Mouse (Mus musculus) left cerebral cortex, postnatal 14 days (tissue): ENCODE data around the gene Klhl20. TPM values are rescaled to one million over a fixed set of nuclear protein-coding genes. Genes with fewer than 3 reads are reported as not detected.

Source experiments
- DNase-seq, 2 experiments: peaks; one replicate each; pipeline ENCODE4 v3.0.0; 2021 to 2022; ENCODE audit warnings: low spot score in 2 of 2, mixed read lengths in 1 of 2
- intact Hi-C: fragments of 180-260 bp; cut with DNase I; formaldehyde crosslinking; loops from one replicate; pipeline ENCODE4 v1.15.1; 2025
- total RNA-seq, 2 experiments: library from RNA; stranded (reverse); gene quantifications; 2 replicates each; pipeline ENCODE4 v1.2.3; 2021

The Klhl20 gene
- total RNA-seq, 2 experiments from 2014 or later: 17.6 to 18.1 TPM

DNA sequence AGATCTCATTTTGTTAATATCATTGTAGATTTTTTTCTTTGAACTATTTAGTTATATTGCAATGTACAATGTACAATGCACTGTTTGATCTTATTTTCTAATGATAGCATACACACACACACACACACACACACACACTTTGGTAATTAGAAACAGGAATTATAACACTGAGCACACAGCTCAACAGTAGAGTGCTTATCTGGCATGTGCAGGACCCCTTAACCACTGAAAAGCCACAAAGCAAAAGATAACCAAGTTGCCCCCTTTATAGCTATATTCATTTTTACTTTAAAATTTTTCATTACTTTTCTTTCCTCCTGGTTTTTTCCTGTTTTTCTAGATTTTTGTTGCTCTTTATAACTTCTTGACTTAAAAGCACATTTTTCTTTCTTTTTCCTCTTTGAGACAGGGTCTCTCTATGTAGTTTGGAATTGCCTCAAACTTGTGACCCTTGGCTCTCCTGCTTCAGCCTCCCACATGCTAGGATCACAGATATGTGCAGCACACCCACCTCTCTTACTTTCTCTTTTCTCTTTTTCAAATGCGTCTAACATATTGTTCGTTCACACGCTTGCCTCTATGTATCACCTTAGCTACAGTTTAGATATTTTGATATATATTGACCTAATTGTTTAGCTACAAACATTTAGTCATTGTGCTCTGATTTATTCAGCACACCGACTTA is 31.4 kb downstream of the Klhl20 start:
- no peak for DNase-seq
- intact Hi-C loops: no loop called here

DNA sequence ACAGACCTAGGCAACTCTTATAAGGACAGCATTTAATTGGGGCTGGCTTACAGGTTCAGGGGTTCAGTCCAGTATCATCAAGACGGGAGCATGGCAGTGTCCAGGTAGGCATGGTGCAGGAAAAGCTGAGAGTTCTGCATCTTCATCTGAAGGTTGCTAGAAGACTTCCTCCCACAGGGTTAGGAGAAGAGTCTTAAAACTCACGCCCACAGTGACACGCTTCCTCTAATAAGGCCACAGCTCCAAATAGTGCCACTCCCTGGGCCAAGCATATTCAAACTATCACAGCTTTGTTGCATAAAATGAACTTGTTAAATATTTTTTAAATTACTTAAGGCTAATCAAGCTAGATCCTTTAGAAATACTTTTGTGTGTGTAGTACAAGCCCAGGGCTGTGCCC is 54.1 kb downstream of the Klhl20 start:
- DNase-seq: no peak
- intact Hi-C loops: no loop called here

DNA sequence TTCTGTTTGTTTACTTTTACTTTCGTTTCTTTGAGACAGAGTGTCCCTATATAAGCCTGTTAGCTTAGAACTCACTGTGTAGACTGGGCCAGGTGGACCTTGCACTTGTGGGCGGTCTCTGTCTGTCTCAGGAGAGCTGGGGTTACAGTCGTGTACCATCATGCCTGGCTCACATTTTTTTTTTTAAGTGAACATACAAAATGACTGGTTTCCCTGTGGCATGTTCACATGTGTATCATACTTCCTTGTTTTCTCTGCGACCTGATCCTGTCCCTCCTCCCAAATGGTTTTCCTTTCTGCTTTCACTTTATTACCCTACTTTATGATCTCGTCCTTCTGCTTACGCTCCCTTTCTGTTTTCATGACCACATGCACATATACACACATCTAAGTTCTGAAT is 55.1 kb downstream of the Klhl20 start:
- DNase-seq: no peak
- intact Hi-C loops: no loop called here

DNA sequence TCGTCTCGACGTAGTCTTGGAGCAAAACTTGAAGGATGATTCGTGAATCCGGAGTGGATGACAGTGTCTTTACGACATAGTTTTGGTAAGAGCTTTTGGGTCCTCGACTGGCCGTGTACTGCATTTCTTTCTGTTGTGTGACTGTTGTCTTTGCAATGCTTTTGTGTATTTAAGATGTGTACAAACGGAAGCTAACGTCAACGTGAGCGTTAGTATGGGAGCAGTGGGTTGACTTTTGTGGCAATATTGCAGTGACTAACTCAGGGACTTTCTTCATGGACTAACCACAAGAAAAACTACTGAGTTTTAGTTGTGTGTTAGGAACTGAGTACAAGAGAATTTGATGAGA is 60.1 kb downstream of the Klhl20 start:
- intact Hi-C loops: loop anchor here (5.0 kb wide), 1 partner anchor 34 kb away; no protein-coding TSS in a partner anchor
- DNase-seq: no peak

DNA sequence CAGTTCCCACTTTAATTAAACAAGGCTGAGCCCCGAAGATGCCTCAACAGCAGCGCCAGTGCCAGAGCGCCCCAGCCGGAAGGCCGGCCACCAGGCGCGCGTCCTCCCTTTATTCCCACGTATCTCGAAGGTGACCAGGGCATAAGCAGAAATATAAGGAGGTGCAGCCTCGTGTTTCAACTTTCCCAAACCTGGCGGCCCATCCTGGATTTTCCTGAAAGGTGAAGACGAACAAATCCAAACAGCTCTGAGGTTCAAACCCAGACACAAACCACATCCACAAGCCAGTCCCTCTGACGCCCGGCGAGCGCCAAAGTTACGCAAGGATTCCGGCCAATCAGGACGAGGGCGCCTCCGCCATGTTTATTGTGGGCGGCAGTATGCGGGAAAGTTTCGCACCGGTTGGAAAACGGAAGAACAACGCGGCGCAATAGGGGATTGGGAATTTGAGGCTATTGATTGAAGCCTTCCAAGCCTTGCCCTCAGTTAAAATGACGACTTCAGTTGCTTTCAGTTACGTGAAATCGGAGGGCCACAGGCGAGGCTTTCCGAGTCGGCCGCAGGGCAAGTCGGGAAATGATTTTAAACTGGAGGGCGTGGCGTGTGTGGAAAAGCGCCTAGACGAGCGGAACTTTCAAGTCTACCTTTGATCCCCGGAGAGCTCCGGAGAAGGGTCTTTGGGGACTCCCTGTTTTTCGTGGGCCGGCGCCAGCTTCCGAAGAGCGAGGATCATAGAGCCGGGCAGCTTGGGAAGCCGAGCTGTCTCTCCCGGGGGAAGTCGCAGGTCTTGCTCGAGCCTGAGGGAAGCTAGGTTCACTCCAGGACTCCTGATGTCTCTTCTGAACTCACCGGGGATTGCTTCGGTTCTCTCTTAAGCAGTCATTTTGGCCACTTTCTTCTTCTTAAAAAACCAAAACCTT is 60.7 kb downstream of the Klhl20 start, which contains the start of the genes Dars2 and Cenpl:
Dars2 (minus strand) TSS at position 307 of the 920 bp plus-strand sequence.
Cenpl (plus strand) TSS at position 362 of the 920 bp plus-strand sequence.
- peak; percentile 97 for DNase-seq
- intact Hi-C loops: loop anchor here (5.0 kb wide), 1 partner anchor 33 kb away; no protein-coding TSS in a partner anchor

DNA sequence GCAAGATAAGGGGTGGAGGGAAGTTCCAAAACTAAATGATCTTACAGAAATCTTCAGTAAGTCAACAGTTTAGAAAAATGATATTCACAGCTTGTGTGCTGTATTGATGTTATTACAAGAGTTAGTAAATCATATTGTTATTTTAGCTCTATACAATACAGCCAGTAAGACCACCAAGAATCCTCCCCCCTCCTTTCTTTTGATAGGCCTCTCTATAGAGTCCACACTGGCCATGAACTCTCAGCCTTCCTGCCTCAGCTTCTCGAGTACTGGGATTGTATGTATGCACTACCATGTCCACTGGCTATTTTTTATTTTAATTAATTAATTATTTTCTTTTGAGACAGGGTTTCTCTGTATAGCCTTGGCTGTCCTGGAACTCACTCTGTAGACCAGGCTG is 68.0 kb downstream of the Klhl20 start:
- intact Hi-C loops: no loop called here
- DNase-seq: no peak

DNA sequence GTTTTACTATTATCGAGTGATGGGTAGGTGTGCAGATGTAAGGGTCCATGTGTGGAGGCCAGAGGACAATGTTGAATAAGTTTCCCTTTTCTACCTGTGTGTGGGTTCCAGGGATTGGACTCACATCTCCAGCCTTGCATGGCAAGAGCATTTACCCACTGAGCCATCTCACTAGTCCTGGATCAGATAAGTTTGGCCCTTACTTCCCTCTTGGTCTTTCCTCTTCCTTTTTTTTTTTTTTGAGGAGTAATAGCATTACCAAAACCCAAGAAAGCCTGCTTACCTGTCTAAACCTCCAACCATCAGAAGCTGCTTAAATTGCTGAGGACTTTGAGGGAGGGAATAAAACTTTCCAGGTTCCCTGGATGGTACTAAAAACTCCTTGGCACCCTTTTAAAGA is 74.1 kb downstream of the Klhl20 start:
- intact Hi-C loops: no loop called here
- DNase-seq: no peak

DNA sequence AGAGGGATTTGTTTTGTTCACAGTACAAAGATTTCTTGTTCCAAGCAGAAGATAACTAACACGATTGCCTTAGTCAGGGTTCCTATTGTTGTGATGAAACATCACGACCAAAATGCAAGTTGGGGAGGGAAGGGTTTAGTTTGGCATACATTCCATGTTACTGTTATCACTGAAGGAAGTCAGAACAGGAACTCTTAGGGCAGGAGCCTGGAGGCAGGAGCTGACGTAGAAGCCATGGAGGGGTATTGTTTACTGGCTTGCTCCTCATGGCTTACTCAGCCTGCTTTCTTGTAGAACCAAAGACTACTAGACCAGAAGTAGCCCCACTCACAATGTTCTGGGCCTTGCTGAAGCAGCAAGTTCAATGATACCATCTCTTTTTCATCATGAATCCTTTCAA is 84.3 kb downstream of the Klhl20 start:
- DNase-seq: no peak
- intact Hi-C loops: no loop called here

DNA sequence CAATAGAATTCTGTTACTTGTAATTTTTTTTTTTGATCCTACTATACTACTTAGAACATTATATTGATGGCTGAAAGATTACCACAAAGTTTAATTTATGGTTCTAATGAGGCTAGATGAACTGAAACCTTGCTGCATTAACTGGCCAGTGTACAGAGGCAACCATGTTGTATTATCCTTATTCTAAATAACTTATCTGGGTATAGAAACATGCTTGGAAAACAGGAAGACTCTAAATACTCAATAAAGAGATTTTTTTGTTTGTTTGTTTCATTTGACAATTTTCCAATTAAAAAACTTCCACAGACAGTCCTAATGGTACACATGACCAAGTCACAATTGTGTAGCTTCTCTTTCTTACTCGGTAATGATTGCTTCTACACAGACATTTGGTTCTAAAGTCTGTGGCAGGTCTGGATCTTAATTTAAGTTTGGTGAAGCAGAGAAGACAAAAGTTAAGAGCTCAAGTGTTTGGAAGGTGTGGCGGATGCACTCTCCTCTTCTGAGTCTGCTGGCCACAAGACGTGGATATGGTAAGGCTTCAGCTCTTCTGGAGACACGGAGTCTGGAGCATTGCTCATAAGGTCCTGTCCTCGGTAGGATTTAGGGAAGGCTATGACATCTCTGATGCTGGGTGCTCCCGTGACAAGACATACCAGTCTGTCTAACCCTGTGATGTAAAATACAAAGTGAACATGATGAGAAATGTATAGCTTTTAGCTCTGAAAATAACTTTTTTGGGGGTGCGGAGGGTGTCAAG is 89.9 kb downstream of the Klhl20 start:
- intact Hi-C loops: no loop called here
- no peak for DNase-seq

DNA sequence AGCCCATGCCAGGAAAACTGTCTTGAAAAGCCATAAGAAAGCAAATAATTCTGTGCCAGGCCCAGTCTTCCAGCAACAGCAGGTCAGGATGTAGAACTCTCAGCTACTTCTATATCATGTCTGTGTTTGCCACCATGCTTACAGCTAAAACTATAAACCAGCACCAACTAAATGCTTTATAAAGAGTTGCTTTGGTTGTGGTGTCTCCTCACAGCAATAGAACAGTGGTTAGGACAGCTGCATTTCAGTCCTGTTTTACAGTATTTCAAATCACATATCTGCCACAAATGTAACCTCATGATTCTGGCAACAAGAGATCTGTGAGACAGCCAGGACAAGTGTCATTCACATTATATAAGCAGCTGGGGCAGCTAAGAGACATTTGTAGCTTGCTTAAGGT is 90.5 kb downstream of the Klhl20 start:
- intact Hi-C loops: no loop called here
- no peak for DNase-seq

DNA sequence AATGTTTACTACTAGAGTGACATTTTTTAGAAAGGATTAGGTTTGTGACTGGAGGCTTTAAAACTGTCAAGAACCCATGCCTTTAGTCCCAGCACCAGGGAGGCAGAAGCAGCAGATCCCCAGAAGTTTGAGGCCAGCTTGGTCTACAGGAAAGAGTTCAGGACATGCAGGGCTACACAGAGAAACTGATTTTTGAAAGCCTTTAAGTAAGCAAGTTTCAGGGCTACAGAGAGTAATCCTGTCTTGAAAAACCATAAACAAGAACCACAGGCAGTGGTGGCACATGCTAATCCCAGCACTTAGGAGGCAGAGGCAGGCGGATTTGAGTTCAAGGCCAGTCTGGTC is 90.9 kb downstream of the Klhl20 start:
- intact Hi-C loops: no loop called here

DNA sequence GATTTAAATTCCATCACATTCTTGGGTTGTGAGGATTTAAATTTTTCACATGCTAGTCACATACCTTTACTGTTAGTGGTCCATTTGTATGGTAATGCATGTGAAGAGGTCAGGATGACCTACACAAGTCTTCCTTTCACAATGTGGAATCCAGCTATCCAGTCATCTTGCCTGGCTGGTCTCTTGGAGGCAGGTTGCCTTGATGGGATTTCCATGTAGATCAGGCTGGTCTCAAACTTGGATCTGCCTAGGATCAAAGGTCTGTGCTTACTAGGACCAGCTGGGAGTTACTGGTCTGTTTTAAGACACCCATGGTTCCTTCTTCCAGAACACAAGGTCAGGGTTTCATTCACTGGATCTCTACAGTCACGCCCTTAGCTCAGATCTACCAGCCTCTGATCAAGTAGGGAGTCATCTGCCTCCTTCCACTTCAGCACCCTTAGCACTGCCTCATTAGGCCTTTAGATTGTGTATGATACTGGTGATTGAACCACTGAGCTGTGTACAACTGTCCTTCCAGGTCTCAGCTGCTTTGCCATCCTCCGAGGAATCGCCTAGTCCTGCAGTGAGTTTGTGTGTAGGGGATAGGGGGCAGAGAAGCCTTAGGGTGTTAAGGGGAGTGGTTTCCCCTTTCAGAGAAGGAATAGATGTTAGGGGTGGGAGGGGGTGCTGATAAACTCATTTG is 91.4 kb downstream of the Klhl20 start:
- intact Hi-C loops: loop anchor here (5.0 to 10.0 kb wide), 2 partner anchors 32 to 295 kb away; partner anchors contain the start of genes Cenpl and Dars2
- peak in 1 of 2 experiments; percentile 9 for DNase-seq

More for the DNA sequence above, 90.9 kb downstream of the Klhl20 start:
- DNase-seq: no peak

DNA sequence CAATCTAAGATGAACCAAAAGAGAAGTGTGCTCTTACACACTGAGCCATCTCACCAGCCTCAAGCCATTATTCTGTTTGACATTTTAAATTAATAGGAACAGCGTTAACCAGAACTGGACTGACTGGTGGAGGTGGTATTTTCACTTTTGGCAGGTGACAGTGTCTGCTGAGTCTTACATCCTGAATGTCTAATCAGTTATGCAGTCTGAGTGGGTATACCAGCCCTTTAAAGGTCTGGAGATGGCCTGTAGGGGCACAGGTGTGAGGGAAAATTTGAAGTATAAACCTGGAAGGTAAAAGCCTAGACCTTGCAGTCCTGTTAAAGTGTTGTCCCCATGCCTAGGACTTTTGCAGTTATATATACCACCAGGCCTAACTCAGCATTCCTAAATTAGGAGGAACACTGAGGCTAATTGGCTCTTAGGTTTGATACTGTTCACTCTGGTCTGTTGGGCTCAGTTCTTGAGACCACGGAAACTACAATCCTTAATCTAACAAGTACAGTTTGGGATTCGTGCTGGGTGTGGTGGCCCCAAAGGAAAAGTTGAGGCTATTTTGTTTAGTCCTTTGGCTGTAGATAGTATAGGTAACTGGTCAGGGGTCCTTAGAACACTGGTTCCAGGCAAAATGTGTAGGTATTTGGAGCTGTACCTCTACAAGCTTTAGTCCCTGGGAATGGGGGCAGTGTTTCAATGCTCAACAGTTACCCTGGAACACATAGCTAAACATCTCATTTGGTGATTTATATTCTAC is 92.2 kb downstream of the Klhl20 start:
- intact Hi-C loops: loop anchor here (5.0 to 10.0 kb wide), 2 partner anchors 33 to 294 kb away; partner anchors contain the start of genes Cenpl and Dars2
- no peak for DNase-seq

Other genes starting within 250 kb of the Klhl20 start
- 10 to 100 TPM; 38.3 to 41.8 TPM for gene Rc3h1, start 225.1 kb downstream of the Klhl20 start, total RNA-seq
- under 1 TPM; 0.29 to 0.53 TPM for gene Serpinc1, start 152.9 kb downstream of the Klhl20 start, total RNA-seq
- gene Zbtb37, start 96.7 kb downstream of the Klhl20 start, total RNA-seq: 10 to 100 TPM; 11.4 to 14.9 TPM
- gene Dars2, start 60.9 kb downstream of the Klhl20 start, total RNA-seq: 10 to 100 TPM; 22.4 to 24.0 TPM
- 1 to 10 TPM; 1.6 to 1.8 TPM for gene Cenpl, start 60.8 kb downstream of the Klhl20 start, total RNA-seq
- 10 to 100 TPM; 37.0 to 39.0 TPM for gene Ankrd45, start 11.2 kb upstream of the Klhl20 start, total RNA-seq
- not detected for gene Tex50, start 27.8 kb upstream of the Klhl20 start, total RNA-seq
- gene Prdx6, start 119.7 kb upstream of the Klhl20 start, total RNA-seq: 100 to 1,000 TPM; 277 to 282 TPM